Mouse (Mus musculus): ENCODE measurements at regions not wholly inside any gene's neighbourhood (a gene's known extent, or its start where the extent isn't known, plus 50 kb on each side); places are given as distances from the start of the nearest gene placed in this dataset.

GRCm38 (mm10) chr11:48684781-48685314 is 115.3 kb upstream of the Rack1 start:
- TF ChIP-seq POLR2A (IDR thresholded peaks at IDR 0.05; ENCODE audit: low read depth, low read length) = no peak
- no peak for TF ChIP-seq CTCF (conservative IDR thresholded peaks at IDR 0.05; ENCODE audit: insufficient read depth, insufficient read length, low read depth, low read length)
